Mouse (Mus musculus) layer of hippocampus, adult 18-20 months (tissue): ENCODE data around the gene Rabep1. TPM values are rescaled to one million over a fixed set of nuclear protein-coding genes. Genes with fewer than 3 reads are reported as not detected.
A peak's percentile ranks its signal among the peaks of the same experiment; 100 is the strongest.

Experiments used
- DNase-seq, 2 experiments: peaks; one replicate each; pipeline ENCODE4 v3.0.0; 2022; ENCODE audit warnings: low spot score in 2 of 2
- total RNA-seq, 2 experiments: library from RNA; stranded (reverse); gene quantifications; 2 replicates each; pipeline ENCODE4 v1.2.3; 2021

Rabep1 gene
- total RNA-seq, 2 experiments from 2014 or later, result 128 to 130 TPM

GRCm38 (mm10) chr11:70970560-70971540 is 126.3 kb downstream of the Rabep1 start:
- DNase-seq, result peak in 1 of 2 experiments; percentile 33

- DNase-seq, result no peak
Observed at GRCm38 (mm10) chr11:70972586-70972985, 128.0 kb downstream of the Rabep1 start.

GRCm38 (mm10) chr11:70973947-70974346 is 129.4 kb downstream of the Rabep1 start:
- DNase-seq, result no peak

- peak in 1 of 2 experiments; percentile 68 for DNase-seq
Observed at GRCm38 (mm10) chr11:70975193-70975592, 130.6 kb downstream of the Rabep1 start.

- DNase-seq, result no peak
Observed at GRCm38 (mm10) chr11:70977293-70977692, 132.7 kb downstream of the Rabep1 start.

GRCm38 (mm10) chr11:70980232-70980631 is 135.7 kb downstream of the Rabep1 start:
- DNase-seq, result no peak

GRCm38 (mm10) chr11:70980751-70981510 is 136.4 kb downstream of the Rabep1 start:
- DNase-seq, result no peak

- DNase-seq, result no peak
Observed at GRCm38 (mm10) chr11:70982030-70982429, 137.5 kb downstream of the Rabep1 start.

GRCm38 (mm10) chr11:70982557-70983228 is 138.1 kb downstream of the Rabep1 start, which contains the start of gene C1qbp:
TSS of gene C1qbp (minus strand) at chr11:70983026.
- DNase-seq, result peak; percentile 88 to 94

Other genes starting within 250 kb of the Rabep1 start
- under 1 TPM; 0.58 to 0.77 TPM for gene 4930544D05Rik, start 228.9 kb upstream of the Rabep1 start, total RNA-seq
- gene Chrne, start 225.6 kb upstream of the Rabep1 start, total RNA-seq, result not detected
- gene Gp1ba, start 205.7 kb upstream of the Rabep1 start, total RNA-seq, result not detected
- gene Rnf167, start 197.5 kb upstream of the Rabep1 start, total RNA-seq, result 10 to 100 TPM; 88.7 to 91.8 TPM
- 100 to 1,000 TPM; 121 to 123 TPM for gene Slc25a11, start 197.3 kb upstream of the Rabep1 start, total RNA-seq
- 100 to 1,000 TPM; 326 to 341 TPM for gene Pfn1, start 190.1 kb upstream of the Rabep1 start, total RNA-seq
- gene Eno3, start 187.6 kb upstream of the Rabep1 start, total RNA-seq, result 1 to 10 TPM; 6.0 to 9.9 TPM
- gene Spag7, start 175.4 kb upstream of the Rabep1 start, total RNA-seq, result 10 to 100 TPM; 50.5 to 51.9 TPM
- gene Camta2, start 156.7 kb upstream of the Rabep1 start, total RNA-seq, result 100 to 1,000 TPM; 330 to 389 TPM
- 1 to 10 TPM; 3.7 to 4.3 TPM for gene Inca1, start 144.6 kb upstream of the Rabep1 start, total RNA-seq
- 10 to 100 TPM; 70.4 to 82.8 TPM for gene Kif1c, start 144.2 kb upstream of the Rabep1 start, total RNA-seq
- 10 to 100 TPM; 22.5 to 24.6 TPM for gene Zfp3, start 80.6 kb upstream of the Rabep1 start, total RNA-seq
- not detected for gene Scimp, start 32.2 kb upstream of the Rabep1 start, total RNA-seq
- 10 to 100 TPM; 49.1 to 49.6 TPM for gene Nup88, start 125.2 kb downstream of the Rabep1 start, total RNA-seq
- 10 to 100 TPM; 36.1 to 38.8 TPM for gene Rpain, start 125.4 kb downstream of the Rabep1 start, total RNA-seq
- gene C1qbp, start 138.2 kb downstream of the Rabep1 start, total RNA-seq, result 100 to 1,000 TPM in 1 of 2 experiments, 10 to 100 TPM in 1; 98.4 to 107 TPM
- gene Dhx33, start 159.7 kb downstream of the Rabep1 start, total RNA-seq, result 10 to 100 TPM; 62.4 to 63.8 TPM
- 10 to 100 TPM; 17.7 to 19.5 TPM for gene Mis12, start 174.8 kb downstream of the Rabep1 start, total RNA-seq
- 10 to 100 TPM; 26.7 to 27.6 TPM for gene Derl2, start 175.1 kb downstream of the Rabep1 start, total RNA-seq
- gene 6330403K07Rik, start 188.7 kb downstream of the Rabep1 start, total RNA-seq, result 100 to 1,000 TPM; 215 to 252 TPM